Mouse (Mus musculus) liver, embryonic 14.5 days (tissue): ENCODE results near the gene Anks1b.

Experiments used
- CTCF ChIP-seq: IDR thresholded peaks from 2 replicates; pipeline ENCODE4 v1.5.1; 2016; ENCODE audit warnings: antibody characterized with exemption, low read depth, control low read depth
- EP300 ChIP-seq: IDR thresholded peaks from 2 replicates; pipeline ENCODE4 v1.6.1; 2016; ENCODE audit warnings: antibody characterized with exemption, low read depth

DNA sequence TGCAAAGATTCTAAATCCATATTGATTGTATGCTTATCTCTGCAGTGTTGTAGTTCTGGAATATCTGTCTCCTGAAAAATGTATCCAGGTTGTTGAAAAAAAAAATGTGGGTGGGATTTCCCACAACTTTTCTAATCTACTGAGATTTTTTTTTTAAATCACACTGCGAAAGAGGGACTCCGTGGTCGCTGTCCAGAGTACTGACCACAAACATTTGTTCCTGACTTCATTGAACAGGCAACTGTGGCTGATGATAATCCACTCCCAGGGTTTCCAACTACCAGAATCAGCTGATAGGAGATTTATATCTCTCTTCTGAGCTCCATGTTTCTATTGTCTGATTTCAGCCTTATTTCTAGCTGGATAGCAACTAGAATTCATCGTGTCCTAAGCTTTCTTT, 950.1 kb downstream of the Anks1b start:
- TF ChIP-seq CTCF (no peak), EP300 (no peak)
